Mouse (Mus musculus): ENCODE measurements around the gene Man1c1.

The Man1c1 gene

GRCm38 (mm10) chr4:134644410-134644809 is 59.7 kb downstream of the Man1c1 start:
- no peak for DNase-seq (ENCODE audit: extremely low spot score, low read depth, low spot score)

- no peak for DNase-seq (ENCODE audit: extremely low spot score, low read depth, low spot score)
Measured at GRCm38 (mm10) chr4:134641711-134642516, 62.2 kb downstream of the Man1c1 start.

- DNase-seq (ENCODE audit: extremely low spot score, low read depth, low spot score): no peak
Measured at GRCm38 (mm10) chr4:134639325-134639724, 64.8 kb downstream of the Man1c1 start.

- DNase-seq (ENCODE audit: extremely low spot score, low read depth, low spot score): no peak
Measured at GRCm38 (mm10) chr4:134638111-134638550, 66.0 kb downstream of the Man1c1 start.

GRCm38 (mm10) chr4:134636406-134636805 is 67.7 kb downstream of the Man1c1 start:
- no peak for DNase-seq (ENCODE audit: extremely low spot score, low read depth, low spot score)

- DNase-seq (ENCODE audit: extremely low spot score, low read depth, low spot score): no peak
Measured at GRCm38 (mm10) chr4:134634001-134634400, 70.1 kb downstream of the Man1c1 start.

- DNase-seq (ENCODE audit: extremely low spot score, low read depth, low spot score): no peak
Measured at GRCm38 (mm10) chr4:134632131-134632711, 71.9 kb downstream of the Man1c1 start.

GRCm38 (mm10) chr4:134631471-134632130 is 72.5 kb downstream of the Man1c1 start:
- DNase-seq (ENCODE audit: extremely low spot score, low read depth, low spot score): no peak

GRCm38 (mm10) chr4:134628575-134629384 is 75.3 kb downstream of the Man1c1 start:
- no peak for DNase-seq (ENCODE audit: extremely low spot score, low read depth, low spot score)

GRCm38 (mm10) chr4:134628058-134628457 is 76.0 kb downstream of the Man1c1 start:
- DNase-seq (ENCODE audit: extremely low spot score, low read depth, low spot score): no peak

GRCm38 (mm10) chr4:134626883-134627282 is 77.2 kb downstream of the Man1c1 start:
- no peak for DNase-seq (ENCODE audit: extremely low spot score, low read depth, low spot score)

- no peak for DNase-seq (ENCODE audit: extremely low spot score, low read depth, low spot score)
Measured at GRCm38 (mm10) chr4:134626350-134626749, 77.7 kb downstream of the Man1c1 start.

- DNase-seq (ENCODE audit: extremely low spot score, low read depth, low spot score): no peak
Measured at GRCm38 (mm10) chr4:134624109-134624862, 79.8 kb downstream of the Man1c1 start.

- DNase-seq (ENCODE audit: extremely low spot score, low read depth, low spot score): no peak
Measured at GRCm38 (mm10) chr4:134621695-134622094, 82.4 kb downstream of the Man1c1 start.

GRCm38 (mm10) chr4:134620246-134620645 is 83.8 kb downstream of the Man1c1 start:
- DNase-seq (ENCODE audit: extremely low spot score, low read depth, low spot score): no peak

GRCm38 (mm10) chr4:134619489-134619870 is 84.6 kb downstream of the Man1c1 start:
- no peak for DNase-seq (ENCODE audit: extremely low spot score, low read depth, low spot score)

- no peak for DNase-seq (ENCODE audit: extremely low spot score, low read depth, low spot score)
Measured at GRCm38 (mm10) chr4:134618810-134619488, 85.1 kb downstream of the Man1c1 start.

GRCm38 (mm10) chr4:134617779-134618178 is 86.3 kb downstream of the Man1c1 start:
- DNase-seq (ENCODE audit: extremely low spot score, low read depth, low spot score): no peak

- no peak for DNase-seq (ENCODE audit: extremely low spot score, low read depth, low spot score)
Measured at GRCm38 (mm10) chr4:134615929-134616625, 88.0 kb downstream of the Man1c1 start.

All from hindlimb bud, embryonic 11.5 days (tissue).